Mouse (Mus musculus) kidney, embryonic 14.5 days (tissue): ENCODE results near the gene Med13l. TPM values are rescaled to one million over a fixed set of nuclear protein-coding genes. Genes with fewer than 3 reads are reported as not detected.
A peak's percentile ranks its signal among the peaks of the same experiment; 100 is the strongest.

ENCODE experiments used
- ATAC-seq: fragments of 200-750 bp; cut with Nextera tagmentation; 2 replicates; pipeline ENCODE4 v1.8.0; 2017; ENCODE audit warnings: moderate number of reproducible peaks, mild to moderate bottlenecking, moderate TSS enrichment, moderate library complexity; ENCODE audit not compliant: low FRiP score, low TSS enrichment
- H3K27ac ChIP-seq: fragments of 300-500 bp; sonication (generic); 2 replicates; pipeline ENCODE4 v1.5.1; 2014; ENCODE audit warnings: low read depth, mild to moderate bottlenecking, low read length, moderate library complexity, mixed read lengths
- H3K27me3 ChIP-seq: fragments of 300-500 bp; sonication (generic); 2 replicates; pipeline ENCODE4 v1.6.1; 2014; ENCODE audit warnings: mild to moderate bottlenecking, low read length; ENCODE audit not compliant: control insufficient read depth, insufficient read depth
- H3K36me3 ChIP-seq: fragments of 300-500 bp; sonication (generic); 2 replicates; pipeline ENCODE4 v1.6.1; 2014; ENCODE audit warnings: low read length, mixed read lengths; ENCODE audit not compliant: control insufficient read depth, insufficient read depth
- H3K4me1 ChIP-seq: fragments of 300-500 bp; sonication (generic); 2 replicates; pipeline ENCODE4 v1.6.1; 2014; ENCODE audit warnings: low read length, mixed read lengths; ENCODE audit not compliant: control insufficient read depth, insufficient read depth
- H3K4me2 ChIP-seq: fragments of 300-500 bp; sonication (generic); replicated peaks from 2 replicates; pipeline ENCODE4 v1.6.1; 2014; ENCODE audit warnings: low read depth, mild to moderate bottlenecking, low read length
- H3K4me3 ChIP-seq: fragments of 300-500 bp; sonication (generic); 2 replicates; pipeline ENCODE4 v1.5.1; 2014; ENCODE audit warnings: mild to moderate bottlenecking, low read length
- H3K9ac ChIP-seq: fragments of 300-500 bp; sonication (generic); 2 replicates; pipeline ENCODE4 v1.6.1; 2014; ENCODE audit warnings: low read depth, mild to moderate bottlenecking, low read length, moderate library complexity
- H3K9me3 ChIP-seq: fragments of 300-500 bp; sonication (generic); 2 replicates; pipeline ENCODE4 v1.6.1; 2016; ENCODE audit warnings: low read length; ENCODE audit not compliant: control insufficient read depth
- WGBS: fragments of 180-500 bp; shearing (Covaris S2); extraction: QIAGEN DNeasy Blood & Tissue Kit; methylation state at CpG from one replicate; pipeline ENCODE4 v1.1.7; 2014; 5-methylcytosine and 5-hydroxymethylcytosine counted together
- polyA plus RNA-seq: library from polyadenylated mRNA; unstranded; fragments of >200 nt; fragmentation: Nextera tagmentation; extraction: Ambion mirVana; gene quantifications from 2 replicates; pipeline ENCODE4 v1.2.1, GENCODE M21; 2014

Gene Med13l
- polyA plus RNA-seq, 1 experiment from 2014 or later = 12.1 TPM

DNA sequence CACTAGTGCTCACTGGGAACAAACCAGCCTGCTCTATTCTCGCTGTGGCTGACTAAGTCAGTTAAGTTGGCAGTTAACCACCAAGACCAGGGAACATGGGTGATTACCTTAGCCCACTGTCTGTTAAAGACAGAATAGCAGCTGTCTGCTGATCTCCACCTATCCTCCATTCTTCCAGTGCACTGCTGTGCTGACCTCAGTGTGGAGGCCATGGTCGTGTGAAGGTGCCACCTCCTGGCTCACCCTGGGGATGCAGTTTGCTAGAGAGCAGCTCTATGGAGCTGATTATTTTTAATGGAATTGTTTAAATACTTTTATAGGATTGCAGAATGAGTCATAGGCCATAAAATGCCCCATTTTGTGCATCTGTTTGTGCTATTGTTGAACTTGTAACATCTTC is 195.6 kb downstream of the Med13l start:
- Histone ChIP-seq H3K27ac (no peak overlapping the region), H3K4me3 (no peak overlapping the region), H3K4me2 (no peak overlapping the region), H3K36me3 (peaks cover 88% of the 10 kb centered on the region), H3K27me3 (no peaks in the 10 kb centered on the region), H3K4me1 (no peaks in the 10 kb centered on the region), H3K9ac (no peak overlapping the region), H3K9me3 (no peaks in the 10 kb centered on the region)
- ATAC-seq = no peak
- 64% methylated on average over 2 of the region's 2 CpGs for WGBS

DNA sequence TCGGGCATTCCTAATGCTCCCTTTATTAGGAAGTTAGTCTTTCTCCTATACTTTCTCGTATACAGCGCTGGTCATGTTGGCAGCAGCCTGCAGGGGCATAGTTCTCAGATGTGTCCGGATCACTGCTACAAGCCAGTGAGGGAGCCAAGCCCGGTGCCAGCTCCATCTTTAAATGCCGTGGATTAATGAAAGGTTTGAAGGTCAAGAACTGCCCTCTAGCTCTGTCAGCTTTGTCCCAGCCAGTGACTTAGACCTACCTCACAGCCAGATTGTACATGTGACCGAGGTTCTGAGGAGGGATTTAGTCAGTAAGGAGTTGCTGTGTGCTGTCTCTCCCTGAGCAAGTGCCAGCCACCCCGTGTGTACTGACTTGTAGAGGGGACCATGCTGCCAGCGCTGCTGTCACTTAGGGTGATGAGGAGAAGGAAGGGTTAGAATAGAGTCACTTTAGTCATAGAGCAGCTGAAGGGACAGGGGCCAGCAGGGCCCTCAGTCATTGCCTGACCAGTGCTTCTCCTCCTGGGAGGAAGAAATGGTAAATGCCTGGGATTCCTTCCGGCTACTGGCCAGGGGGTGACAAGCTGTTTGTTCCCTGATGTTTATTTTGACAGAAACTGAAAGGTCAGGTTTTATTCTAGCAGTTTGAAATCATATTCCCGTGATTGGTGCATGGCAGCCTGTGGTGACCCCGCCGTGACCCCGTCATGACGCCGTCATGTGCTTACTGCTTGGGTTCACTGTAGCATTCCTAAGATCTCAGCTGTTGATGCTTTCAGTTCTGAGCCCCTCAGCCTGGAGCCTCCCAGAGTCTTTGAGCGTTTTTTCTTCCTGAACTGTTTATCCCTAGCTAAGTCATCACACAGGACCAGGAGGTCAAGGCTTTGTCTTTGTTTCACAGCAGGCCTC is 197.2 kb downstream of the Med13l start:
- H3K4me3 ChIP-seq = no peak overlapping the region
- H3K36me3 ChIP-seq = peaks cover 84% of the 10 kb centered on the region
- H3K27me3 ChIP-seq = no peaks in the 10 kb centered on the region
- H3K27ac ChIP-seq = no peak overlapping the region
- no peak overlapping the region for H3K9ac ChIP-seq
- no peak overlapping the region for H3K4me2 ChIP-seq
- no peaks in the 10 kb centered on the region for H3K9me3 ChIP-seq
- 76% methylated on average over 17 of the region's 17 CpGs for WGBS
- ATAC-seq = no peak
- no peaks in the 10 kb centered on the region for H3K4me1 ChIP-seq

DNA sequence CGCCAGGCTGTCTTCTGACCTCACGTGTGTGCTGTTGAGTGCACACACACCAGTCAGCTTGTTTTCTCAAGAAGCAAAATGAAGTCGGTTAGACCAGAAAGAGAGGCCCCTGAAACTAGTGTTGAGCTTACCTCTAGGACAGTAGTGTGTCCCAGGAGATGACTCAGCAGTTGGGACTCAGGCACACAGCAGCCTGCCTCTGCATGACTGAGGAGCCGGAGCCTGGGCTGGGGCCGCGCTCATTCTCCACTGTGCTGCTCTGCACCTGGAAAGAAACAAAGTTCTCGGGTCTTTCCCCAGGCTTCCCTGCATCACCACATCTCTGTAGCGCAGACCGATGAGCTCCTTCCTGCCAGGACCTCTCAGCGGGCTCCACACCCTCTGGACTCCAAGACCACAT is 200.5 kb downstream of the Med13l start:
- H3K4me2 ChIP-seq = no peak overlapping the region
- H3K4me1 ChIP-seq = no peaks in the 10 kb centered on the region
- H3K27ac ChIP-seq = no peak overlapping the region
- 88% methylated on average over 10 of the region's 10 CpGs for WGBS
- no peaks in the 10 kb centered on the region for H3K9me3 ChIP-seq
- ATAC-seq = no peak
- H3K27me3 ChIP-seq = no peaks in the 10 kb centered on the region
- no peak overlapping the region for H3K4me3 ChIP-seq
- peaks cover 66% of the 10 kb centered on the region for H3K36me3 ChIP-seq
- H3K9ac ChIP-seq = no peak overlapping the region

DNA sequence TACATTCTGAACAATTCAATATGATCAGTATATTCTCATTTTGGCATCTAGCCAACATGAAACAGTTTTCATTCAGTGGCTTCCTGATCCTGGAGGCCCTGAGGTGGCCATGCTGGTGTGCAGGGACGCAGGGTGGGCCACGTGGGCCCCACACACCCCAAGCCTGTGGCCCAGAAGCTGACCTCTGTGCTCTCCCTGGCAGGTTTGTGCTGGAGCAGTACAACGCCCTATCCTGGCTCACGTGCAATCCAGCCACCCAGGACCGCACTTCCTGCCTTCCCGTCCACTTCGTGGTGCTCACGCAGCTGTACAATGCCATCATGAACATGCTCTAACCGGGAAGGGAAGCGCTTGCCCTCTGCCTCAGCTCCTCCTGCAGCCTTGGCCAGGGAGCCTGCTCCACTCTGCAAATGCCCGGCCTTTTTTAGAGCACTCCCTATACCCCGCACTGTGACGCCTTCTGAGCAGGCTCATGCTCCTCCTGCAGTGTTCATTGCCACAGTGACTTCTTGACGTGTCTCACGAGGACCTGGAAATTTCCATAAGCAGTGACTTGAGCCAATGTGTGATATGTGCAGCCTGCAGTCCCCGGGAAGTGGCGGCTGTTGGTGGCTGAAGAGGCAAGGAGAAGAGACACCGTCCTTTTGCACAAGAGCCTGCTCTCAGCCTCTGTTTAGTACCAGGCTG is 202.2 kb downstream of the Med13l start:
- 86% methylated on average over 18 of the region's 18 CpGs for WGBS
- no peak overlapping the region for H3K4me3 ChIP-seq
- H3K4me2 ChIP-seq = no peak overlapping the region
- H3K9me3 ChIP-seq = no peaks in the 10 kb centered on the region
- H3K4me1 ChIP-seq = no peaks in the 10 kb centered on the region
- H3K9ac ChIP-seq = no peak overlapping the region
- H3K27me3 ChIP-seq = no peaks in the 10 kb centered on the region
- H3K36me3 ChIP-seq = peaks cover 53% of the 10 kb centered on the region
- no peak overlapping the region for H3K27ac ChIP-seq
- no peak for ATAC-seq

DNA sequence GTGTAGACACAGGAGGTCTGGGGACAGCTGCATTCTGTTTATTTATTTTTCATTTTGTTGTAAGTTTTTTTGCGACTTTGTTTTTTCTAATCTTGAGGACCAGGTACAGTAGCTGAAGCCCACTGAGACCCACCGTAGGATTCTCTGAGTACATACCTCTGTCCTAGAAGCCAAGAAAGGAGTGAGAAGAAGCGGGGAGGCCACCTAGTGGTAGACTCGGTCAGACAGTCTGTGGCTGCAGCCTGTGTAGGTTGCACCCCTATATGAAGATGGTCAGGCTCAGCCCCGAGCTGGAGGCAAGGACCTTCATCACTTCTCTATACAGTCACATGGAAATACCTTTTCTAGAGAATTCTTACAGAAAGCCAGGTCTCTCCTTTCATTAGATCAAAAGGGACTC is 202.9 kb downstream of the Med13l start:
- Histone ChIP-seq H3K9ac (no peak overlapping the region), H3K27me3 (no peaks in the 10 kb centered on the region), H3K4me2 (no peak overlapping the region), H3K4me1 (no peaks in the 10 kb centered on the region), H3K27ac (no peak overlapping the region), H3K9me3 (no peaks in the 10 kb centered on the region), H3K4me3 (no peak overlapping the region), H3K36me3 (peaks cover 46% of the 10 kb centered on the region)
- ATAC-seq = no peak
- 74% methylated on average over 5 of the region's 5 CpGs for WGBS

DNA sequence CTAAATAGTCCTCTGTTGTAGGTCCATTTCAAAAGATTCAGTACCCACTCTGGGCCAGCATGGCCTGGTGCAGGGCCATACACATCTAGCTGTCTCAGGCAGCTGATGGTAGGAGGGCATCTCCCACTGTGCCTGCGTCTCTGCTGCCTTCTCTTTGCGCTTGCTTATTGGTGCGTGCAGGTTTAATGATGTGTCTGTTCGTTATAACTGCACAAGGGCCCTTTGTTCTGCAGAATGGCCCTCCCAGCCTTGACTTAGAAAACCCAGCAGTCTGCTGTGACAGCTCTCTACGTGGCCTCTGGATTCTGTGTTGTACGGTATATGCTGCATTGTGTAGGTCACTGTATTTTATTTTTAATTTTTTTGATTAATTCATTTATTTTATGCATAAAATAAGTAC is 208.7 kb downstream of the Med13l start:
- ATAC-seq = no peak
- Histone ChIP-seq H3K27ac (no peak overlapping the region), H3K9me3 (no peaks in the 10 kb centered on the region), H3K4me1 (no peaks in the 10 kb centered on the region), H3K27me3 (no peaks in the 10 kb centered on the region), H3K36me3 (no peaks in the 10 kb centered on the region; the same call in 1 of the 2 replicates), H3K9ac (no peak overlapping the region), H3K4me3 (no peak overlapping the region), H3K4me2 (no peak overlapping the region)
- WGBS = 55% methylated on average over 6 of the region's 6 CpGs

DNA sequence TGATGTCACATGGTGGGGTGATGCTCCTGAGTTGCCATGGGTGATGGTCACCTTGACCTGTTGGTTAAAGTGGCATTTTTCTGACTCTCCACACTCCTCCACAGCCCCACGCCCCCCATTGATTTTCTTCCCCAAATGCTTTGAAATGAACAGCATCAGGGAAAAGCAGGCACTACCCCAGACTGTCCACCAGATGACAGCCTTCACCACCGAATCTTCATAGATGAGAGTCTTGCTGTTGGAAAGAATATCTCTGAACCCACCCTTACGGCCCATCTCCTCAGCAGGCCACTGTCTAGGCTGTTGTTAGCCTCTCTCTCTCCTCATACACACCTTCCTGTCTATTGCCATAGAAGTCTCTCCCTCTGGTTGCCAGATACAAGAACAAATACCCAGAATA is 213.4 kb downstream of the Med13l start:
- Histone ChIP-seq H3K9ac (no peak overlapping the region), H3K27me3 (no peaks in the 10 kb centered on the region), H3K4me2 (no peak overlapping the region), H3K4me1 (no peaks in the 10 kb centered on the region), H3K36me3 (no peaks in the 10 kb centered on the region), H3K27ac (no peak overlapping the region), H3K4me3 (no peak overlapping the region), H3K9me3 (no peaks in the 10 kb centered on the region)
- WGBS = 28% methylated on average over 3 of the region's 3 CpGs
- no peak for ATAC-seq

DNA sequence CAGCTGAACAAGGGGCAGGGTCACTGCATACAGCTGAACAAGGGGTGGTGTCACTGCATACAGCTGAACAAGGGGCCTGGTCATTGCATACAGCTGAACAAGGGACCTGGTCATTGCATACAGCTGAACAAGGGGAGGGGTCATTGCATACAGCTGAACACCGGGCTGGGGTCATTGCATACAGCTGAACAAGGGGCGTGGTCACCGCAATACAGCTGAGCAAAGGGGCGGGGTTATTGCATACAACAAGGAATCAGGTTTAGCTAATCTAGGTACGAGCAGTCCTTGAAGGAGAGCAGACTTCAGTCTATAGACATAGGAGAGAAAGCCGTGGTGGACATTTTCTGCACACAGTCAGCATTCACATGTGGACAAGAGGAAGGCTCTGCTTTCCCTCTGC is 215.9 kb downstream of the Med13l start:
- H3K9me3 ChIP-seq = no peaks in the 10 kb centered on the region
- H3K36me3 ChIP-seq = no peaks in the 10 kb centered on the region
- no peak overlapping the region for H3K9ac ChIP-seq
- H3K4me3 ChIP-seq = no peak overlapping the region
- no peaks in the 10 kb centered on the region for H3K27me3 ChIP-seq
- no peak for ATAC-seq
- H3K4me2 ChIP-seq = no peak overlapping the region
- H3K27ac ChIP-seq = no peak overlapping the region
- 77% methylated on average over 6 of the region's 6 CpGs for WGBS
- no peaks in the 10 kb centered on the region for H3K4me1 ChIP-seq

DNA sequence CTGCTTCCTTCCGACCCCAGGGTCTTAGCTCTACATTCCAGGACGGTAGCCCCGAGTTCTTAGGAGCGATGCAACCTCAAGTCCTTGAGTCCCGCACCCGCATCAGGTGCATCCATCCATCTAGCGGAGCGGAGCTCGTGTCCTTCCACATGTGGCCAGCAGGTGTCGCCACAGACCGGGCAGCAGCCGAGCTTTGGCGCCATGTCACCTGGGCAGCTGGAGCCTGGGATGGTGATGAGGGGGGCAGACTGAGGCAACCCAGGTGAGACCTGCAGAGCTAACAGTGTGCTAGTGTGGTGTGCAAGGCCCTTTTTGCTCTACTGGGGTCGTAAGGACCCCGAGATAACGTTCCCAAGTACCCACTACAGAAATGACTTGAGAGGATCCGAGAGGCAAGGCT is 221.1 kb downstream of the Med13l start:
- H3K4me1 ChIP-seq = no peaks in the 10 kb centered on the region
- H3K27ac ChIP-seq = no peak overlapping the region
- no peaks in the 10 kb centered on the region for H3K36me3 ChIP-seq
- H3K9ac ChIP-seq = no peak overlapping the region
- ATAC-seq = 0 out of 2 replicates have a peak, but pooled peaks have one; percentile 30
- H3K4me2 ChIP-seq = no peak overlapping the region
- no peaks in the 10 kb centered on the region; the same call in 1 of the 2 replicates for H3K9me3 ChIP-seq
- no peak overlapping the region for H3K4me3 ChIP-seq
- WGBS = 14% methylated on average over 17 of the region's 17 CpGs
- no peaks in the 10 kb centered on the region for H3K27me3 ChIP-seq
